Mouse (Mus musculus): ENCODE measurements around the gene Gm17606.

The Gm17606 gene

DNA sequence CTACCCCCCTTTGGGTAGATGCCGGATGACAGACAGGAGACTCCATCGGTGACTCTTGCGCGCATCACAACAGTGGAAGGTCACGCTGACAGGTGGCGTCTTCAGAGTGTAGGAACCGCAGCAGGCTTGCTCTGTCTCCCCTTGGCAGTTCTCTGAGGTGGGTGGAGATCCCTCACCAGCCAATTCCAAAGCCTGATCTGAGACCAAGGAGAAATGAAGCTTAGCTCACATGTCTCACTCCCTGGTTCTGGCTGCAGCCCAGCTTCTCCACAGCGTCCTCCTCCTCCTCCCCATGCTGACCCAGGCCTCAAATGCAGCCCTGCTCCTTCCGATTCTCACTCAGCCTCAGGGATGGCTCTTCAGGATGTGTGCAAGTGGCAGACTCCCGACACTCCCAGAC is 15.8 kb upstream of the Gm17606 start:
- in situ Hi-C loops (cut with MboI, MseI) = no loop called here

DNA sequence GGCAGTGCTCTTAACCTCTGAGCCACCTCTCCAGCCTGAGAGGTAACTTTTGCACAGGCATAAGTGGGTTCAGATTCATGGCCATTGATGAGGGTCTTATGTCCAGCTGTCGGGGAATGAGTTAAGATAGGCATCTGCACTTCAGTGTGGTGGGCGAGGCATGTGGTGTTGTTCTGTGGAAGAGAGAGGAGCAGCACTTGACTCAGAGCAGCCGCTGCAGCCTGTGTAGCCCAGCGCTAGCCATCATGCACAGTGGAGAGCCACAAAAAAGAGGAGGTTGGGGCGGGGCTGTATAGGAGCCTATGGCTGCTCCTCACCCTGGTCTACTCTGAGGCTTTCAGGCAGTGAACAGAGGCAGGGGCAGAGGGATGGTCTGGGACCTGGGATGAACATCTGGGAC is 12.6 kb upstream of the Gm17606 start:
- in situ Hi-C loops (cut with MboI, MseI) = no loop called here

DNA sequence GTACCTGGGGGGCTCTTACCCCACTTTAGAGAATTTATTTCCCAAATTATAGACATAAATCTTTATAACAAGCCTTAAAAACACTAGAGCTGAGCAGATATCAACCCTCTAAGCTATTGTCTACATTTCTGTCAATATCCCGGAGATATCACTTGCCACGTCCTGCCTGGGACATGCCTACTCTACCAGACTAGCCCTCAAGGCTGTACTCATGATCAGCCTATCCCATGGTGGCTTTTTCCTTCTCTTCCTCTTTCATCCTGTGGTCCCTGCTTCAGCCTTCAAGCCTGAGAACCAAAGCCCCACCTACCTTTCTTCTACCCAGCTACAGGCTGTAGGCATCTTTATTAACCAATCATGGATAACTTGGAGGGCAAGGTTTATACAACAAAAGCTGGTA is 11.0 kb upstream of the Gm17606 start:
- in situ Hi-C loops (cut with MboI, MseI) = no loop called here

DNA sequence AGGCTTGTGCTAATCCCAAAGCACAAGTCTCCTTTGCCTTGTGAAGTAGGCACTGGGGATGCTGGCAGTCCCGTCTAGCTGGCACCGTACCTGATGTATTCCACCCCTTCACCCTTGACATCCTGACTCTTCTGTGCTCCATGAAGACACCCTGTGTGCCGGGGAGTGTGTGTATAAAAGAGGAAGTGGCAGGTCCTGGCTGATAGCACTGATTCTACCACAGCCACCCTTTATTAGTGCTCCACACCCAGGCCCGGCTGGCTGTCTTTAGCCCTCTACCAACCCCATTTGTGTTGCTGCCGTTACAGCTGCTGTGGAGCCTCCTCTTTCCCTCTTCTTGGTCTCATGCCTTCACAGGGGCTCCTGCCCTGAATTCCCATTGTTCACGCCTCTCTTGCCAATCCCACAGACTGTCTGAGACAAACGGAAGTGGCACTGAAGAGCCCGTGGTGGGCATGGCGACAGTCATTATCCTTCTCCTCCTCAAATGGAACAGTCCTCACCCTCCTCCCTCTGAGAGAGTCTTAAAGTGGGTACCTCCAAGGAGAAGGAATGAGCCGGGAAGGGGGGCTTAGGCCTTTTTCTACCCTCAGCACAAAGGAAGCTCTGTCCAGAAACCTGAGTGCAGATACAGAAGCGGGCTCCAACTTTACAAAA is 10.0 kb upstream of the Gm17606 start:
- in situ Hi-C loops (cut with MboI, MseI) = no loop called here

DNA sequence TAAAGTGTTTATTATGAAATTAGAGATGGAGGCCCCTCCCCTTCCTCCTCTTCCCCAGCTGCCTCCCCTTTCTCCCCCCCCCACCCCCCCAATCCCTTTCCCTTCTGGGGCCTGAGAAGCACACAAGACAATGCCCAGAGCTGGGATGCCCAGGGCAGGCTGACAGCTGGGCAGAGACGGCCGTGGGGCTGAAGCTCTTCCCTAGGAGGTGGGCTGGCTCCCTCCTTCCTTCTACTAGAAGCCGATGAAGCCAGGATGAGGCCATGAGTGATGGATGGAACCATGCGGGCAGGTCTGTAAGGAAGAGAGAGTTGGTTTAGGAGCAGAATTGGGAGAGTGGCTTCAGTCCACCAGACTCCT is 9.5 kb upstream of the Gm17606 start:
- in situ Hi-C loops (cut with MboI, MseI) = no loop called here

DNA sequence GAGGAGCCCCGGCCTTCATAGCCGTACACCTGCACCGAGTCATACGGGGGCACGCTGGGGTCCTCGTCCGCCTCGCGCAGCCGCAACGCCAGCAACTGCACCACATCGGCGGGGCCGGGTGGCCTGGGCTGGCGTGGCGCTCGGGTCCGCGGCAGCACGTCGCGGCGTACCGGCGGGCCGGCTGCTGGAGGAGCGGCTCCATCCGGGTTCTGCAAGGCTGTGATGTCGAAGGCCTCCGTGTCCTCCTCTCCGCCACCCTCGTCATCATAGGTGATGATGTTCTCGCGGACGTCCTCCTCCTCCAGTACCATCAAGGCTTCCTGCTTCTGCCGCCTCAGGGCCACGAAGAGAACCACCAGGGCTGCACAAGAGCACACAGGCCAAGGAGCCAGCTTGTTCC is 8.5 kb upstream of the Gm17606 start:
- in situ Hi-C loops (cut with MboI, MseI) = no loop called here

DNA sequence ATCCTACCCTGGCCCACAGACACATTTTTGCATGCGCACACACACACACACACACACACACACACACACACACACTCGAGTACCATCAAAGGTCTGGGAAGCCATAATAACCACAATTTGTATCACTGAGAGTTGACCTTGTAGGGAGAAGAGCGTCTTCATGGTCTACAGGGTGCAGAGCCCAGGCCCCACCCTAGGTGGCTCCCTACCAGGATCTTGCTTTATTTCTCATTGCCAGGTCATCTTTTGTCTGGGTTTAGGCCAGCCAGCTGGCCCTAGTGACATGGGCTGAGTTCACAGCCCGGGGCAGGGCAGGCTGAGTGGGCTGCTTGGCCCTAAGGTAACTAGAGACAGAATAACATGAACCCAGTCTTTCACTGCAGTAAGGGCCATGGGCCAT is 6.6 kb upstream of the Gm17606 start:
- in situ Hi-C loops (cut with MboI, MseI) = no loop called here

DNA sequence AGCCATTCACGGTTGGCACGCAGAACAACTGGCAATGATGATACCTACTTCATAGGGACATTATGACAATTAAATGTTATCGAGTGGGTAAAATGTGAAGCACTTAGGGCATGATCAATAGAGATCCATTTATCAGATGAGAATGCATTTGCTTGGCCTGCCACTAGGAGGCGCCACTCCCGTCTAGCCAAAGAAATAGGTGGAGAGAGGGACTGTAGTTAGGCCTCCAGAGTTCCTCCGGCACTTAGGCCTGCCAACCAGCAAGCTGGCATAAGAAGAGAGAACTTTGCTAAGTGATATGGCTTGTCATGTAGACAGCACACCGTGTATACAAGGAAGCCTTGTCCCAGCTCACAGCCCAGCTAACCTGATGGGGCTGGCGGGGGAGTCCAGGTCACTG is 3.8 kb upstream of the Gm17606 start:
- in situ Hi-C loops (cut with MboI, MseI) = loop anchor here in 1 of 2 experiments (5.0 kb wide), 1 partner anchor 65 kb away; no protein-coding TSS in a partner anchor

DNA sequence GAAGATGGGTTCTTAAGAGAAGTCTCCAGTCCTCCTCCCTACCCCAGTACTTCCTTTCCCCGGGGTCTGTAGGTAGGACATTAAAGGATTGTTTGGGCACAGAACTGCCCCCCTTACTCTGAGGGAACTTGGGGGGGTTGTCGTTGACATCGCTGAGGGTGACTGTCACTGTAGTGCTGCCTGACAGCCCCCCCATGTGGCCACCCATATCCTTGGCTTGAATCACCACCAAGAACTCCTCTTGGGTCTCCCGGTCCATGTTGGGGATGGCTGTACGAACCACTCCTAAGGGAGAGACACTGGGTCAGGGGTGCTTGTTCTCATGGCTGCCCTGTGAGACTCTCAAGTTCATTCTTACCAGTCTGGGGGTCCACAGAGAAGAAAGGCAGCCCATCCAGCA is 2.5 kb upstream of the Gm17606 start:
- in situ Hi-C loops (cut with MboI, MseI) = loop anchor here in 1 of 2 experiments (5.0 kb wide), 1 partner anchor 66 kb away; no protein-coding TSS in a partner anchor

DNA sequence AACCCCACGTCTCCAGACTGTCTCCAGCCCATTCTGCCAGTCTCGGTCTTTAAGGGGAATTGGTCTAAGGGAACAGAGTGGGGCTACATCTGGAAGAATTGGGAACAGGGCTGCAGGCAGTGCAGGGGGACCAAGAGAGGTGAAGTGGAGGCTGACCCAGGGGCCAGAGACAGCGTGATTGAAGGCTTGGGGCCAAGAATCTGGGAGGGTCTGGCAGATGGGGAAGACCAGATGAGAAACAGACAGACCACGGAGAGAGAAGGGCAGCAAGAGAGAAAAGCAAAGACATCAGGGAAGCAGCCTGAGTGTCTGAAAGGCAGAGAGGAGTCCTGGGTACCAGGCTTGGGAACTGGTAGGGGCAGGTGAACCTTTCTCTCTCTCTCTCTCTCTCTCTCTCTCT is 631 bp upstream of the Gm17606 start:
- in situ Hi-C loops (cut with MboI, MseI) = loop anchor here in 1 of 2 experiments (5.0 kb wide), 1 partner anchor 68 kb away; no protein-coding TSS in a partner anchor

DNA sequence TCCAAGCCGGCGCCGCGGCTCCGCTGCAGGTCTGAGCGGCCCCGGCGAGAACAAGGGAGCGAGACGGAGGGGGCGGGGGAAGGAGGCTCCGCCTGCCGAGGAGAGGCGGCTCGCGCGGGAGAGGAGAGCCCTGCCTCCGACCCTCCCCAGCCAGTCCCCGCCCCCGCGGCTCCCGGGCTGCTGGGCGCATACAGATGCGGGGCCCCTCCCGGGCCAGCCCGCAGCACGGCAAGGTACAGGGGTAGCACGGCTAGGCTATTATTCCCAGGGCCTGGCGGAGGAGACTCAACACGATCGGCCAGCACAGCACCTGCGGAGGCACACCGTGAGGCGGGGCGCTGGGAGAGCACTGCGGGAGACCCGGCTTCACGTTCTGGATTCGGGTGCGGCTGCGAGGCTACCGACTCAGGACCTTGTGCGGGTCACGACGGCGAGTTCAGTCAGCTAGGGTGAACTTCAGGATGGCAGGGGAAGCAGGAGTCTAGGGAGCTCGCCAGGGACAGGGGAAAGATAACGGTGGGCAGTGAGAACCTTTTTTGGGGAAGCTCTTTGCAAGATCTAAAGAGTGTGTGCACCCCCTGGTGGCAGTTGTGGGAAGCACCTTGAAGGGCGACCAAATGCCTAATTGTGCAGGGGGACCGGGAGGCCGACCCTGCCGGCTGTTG is 685 bp downstream of the Gm17606 start, which contains the start of gene Cdh24:
TSS of gene Cdh24 (minus strand) at position 60 of the 665 bp plus-strand sequence.
- in situ Hi-C loops (cut with MboI, MseI) = loop anchor here in 1 of 2 experiments (5.0 kb wide), 1 partner anchor 69 kb away; no protein-coding TSS in a partner anchor

DNA sequence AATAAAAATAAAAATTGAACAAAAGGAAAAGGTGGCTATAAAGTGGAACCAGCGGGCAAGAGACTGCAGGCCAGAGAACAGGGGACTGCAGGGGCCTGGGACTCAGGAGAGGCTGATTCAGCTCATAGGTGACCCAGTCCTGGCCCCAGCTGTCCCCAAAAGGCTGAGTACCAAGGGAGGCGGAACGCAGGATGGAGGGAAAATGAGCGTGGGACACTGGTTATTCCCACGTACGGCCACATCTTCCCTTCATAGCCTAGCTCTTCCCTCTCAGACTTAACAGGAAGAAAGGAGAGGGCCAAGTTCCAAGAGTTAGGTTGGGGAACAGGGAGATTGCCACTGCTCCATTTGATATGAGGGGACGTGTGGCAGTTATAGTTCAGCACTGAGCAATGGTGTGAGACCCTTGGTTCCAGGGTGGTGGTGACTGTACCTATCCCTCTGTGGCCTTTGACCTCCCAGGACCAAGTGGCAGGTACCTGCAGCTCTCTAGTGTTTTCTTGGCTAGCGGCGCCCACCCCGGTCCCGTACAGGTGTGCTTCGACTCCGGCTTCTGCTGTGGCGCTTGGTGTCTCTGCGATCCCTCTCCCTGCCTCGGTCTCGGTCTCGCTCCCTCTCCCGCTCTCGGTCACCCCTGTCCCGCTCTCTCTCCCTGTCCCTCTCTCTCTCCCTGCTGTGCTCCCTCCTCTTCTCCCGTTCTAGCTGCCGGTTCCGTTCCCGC is 1.6 kb downstream of the Gm17606 start:
- in situ Hi-C loops (cut with MboI, MseI) = loop anchor here in 1 of 2 experiments (5.0 kb wide), 1 partner anchor 70 kb away; no protein-coding TSS in a partner anchor

DNA sequence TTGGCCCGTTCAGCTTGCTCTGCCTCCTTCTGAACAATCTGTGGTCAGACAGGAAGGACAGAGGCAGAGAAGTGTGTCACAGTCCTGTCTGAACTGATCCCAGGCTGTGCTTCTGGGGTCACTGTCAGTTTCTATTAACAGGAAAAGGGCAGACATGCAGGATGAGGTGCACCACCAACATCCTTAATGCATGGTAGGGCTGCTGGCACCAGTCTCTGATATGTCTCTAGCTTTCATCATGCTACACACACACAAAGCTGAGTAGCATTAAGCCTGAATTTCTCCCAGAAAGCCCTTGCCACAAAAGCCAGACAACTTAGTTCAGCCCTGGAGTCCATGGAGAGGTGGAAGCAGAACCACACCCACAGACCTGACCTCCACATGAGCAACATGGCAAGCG is 2.3 kb downstream of the Gm17606 start:
- in situ Hi-C loops (cut with MboI, MseI) = loop anchor here in 1 of 2 experiments (5.0 kb wide), 1 partner anchor 71 kb away; no protein-coding TSS in a partner anchor

DNA sequence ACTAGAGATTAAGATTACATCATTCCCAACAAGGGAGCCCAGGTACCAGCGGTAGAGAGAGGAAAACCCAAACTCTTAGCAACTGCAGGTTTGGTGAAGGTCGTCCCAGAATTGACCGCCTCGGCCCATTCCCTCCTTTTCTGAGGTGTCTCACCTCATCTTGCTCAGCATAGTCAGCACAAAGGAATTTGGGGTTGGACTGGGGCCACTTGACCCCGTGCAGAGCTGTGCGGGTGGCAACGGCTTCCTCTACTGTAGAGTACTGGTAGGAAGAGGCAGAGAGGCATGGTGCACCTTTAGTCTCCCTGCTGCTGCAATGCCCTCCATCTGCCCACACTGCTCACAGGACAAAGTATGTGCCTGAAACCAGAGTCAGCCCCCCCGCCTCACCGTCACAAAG is 3.5 kb downstream of the Gm17606 start:
- in situ Hi-C loops (cut with MboI, MseI) = loop anchor here in 1 of 2 experiments (5.0 kb wide), 1 partner anchor 72 kb away; no protein-coding TSS in a partner anchor

DNA sequence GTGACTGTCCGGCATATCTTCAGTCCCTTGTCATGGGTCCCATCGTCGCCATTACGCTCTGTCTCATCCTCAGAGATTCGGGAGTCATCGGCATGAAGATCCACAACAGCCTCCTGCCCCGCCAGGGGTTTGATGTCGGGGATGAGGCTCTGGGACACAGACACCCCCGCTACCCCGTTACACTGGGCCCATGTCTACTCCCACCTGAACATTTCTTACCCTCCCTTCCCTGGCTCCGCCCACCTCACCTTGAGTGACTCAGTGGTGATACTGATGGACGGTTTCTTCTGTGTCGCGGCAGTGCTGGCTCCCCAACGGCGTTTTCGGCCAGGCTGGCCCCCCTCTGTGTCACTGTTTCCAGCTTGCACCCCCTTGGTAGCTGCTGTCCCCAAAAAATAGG is 5.7 kb downstream of the Gm17606 start:
- in situ Hi-C loops (cut with MboI, MseI) = loop anchor here in 1 of 2 experiments (5.0 kb wide), 1 partner anchor 36 kb away; no protein-coding TSS in a partner anchor

DNA sequence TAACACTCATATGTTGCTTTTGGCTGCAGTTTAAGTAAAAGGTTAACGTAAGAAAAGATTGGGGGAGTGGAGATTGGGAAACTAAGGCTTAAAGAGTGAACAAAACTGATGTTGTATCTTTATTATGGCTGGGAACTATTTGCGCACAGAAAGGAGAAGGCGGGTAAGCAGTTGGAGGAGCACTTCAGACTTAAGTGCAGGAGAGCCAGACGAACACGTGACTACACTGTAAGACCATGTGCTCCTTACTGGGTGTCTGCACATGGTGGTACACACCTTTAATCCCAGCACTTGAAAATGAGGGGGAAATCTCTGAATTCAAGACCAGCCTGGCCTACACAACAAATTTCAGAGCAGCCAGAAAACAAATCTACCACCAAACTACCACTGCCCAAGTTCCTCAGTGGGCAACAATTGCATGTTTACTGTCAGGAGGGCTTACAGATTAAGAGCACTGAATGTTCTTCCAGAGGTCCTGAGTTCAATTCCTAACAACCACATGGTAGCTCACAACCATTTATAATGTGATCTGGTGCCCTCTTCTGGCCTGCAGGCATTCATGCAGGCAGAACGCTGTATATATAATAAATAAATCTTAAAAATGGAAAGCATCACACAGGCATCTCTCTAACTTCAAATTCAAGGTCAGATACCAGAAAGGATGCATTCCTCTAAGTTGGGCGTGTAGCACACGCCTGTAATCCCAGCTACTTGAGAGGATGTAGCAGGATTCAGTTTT is 6.3 kb downstream of the Gm17606 start:
- in situ Hi-C loops (cut with MboI, MseI) = loop anchor here in 1 of 2 experiments (5.0 kb wide), 1 partner anchor 35 kb away; no protein-coding TSS in a partner anchor

DNA sequence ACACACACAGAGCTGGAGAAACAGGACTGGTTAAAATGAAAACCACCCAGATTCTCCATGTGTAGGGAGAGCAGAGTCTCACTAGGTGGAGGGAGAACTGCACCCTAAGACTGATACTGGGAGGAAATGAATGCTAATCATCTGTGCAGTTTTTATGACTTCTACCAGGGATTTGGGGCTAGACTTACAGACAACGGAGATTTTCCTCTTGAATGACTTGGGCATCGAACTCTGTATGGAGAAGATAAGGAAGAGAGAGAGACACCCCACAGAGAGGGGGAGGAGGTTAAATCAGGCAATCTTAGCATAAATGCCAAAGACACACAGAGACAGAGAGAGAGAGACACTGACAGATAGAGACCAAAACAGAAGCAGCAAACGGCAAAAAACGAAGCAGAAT is 7.1 kb downstream of the Gm17606 start:
- in situ Hi-C loops (cut with MboI, MseI) = loop anchor here in 1 of 2 experiments (5.0 kb wide), 1 partner anchor 34 kb away; no protein-coding TSS in a partner anchor

DNA sequence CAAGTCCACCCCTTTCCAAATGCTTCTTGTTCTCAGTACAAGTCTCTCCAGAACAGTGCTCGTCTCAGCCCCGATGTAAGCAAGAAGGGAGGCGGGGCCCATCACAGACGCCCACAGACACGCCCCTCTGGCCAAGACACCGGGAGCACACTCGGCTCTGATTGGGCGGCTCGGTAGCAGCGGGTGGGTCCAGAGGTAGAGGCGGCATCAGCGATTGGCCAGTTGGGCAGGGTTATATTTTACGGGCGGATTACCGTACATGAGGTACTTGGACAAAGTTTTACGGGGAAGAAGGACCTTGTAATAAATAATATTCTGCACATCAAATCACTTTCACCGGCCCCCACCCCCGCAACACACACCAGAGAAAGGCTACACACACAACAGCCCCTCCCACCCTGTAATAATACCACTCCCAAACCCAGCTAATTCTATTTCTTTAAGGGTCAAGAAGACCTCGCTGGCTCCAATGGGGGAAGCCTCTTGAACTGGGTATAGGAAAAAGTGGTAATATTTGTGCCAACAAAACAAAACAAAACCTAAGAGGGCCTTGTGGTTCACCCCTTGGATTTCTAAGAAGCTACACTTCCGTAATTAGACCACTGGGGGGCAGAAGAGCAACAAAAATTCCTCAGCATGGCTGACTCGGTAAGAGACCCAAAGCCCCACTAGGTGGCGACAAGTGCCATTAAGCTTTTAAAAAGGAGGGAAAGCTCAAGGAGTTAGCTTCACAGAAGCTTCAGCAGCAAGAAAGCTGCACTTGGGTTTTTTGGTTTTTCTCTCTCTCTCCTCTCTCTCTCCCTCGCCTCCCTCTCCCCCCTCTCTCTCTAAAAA is 10.1 kb downstream of the Gm17606 start:
- in situ Hi-C loops (cut with MboI, MseI) = no loop called here

DNA sequence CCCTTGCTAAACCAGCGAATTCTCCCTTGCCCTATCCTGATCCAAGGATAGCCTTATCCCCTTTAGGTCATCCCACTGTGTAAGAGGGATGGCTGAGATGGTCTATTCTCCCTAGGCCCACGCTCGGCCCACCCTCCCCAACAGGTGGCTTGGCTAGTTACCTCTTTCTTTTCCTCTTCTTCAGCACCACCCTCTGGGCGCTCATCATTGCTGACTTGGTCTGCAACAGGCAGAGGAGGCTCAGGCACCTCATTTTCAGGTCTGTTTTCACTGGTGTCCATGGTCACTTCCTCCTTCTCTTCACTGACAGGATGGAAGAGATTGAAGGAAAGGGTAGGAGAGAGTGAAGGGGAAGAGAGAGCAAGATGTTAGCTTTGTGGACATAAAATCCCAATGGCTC is 10.8 kb downstream of the Gm17606 start:
- in situ Hi-C loops (cut with MboI, MseI) = no loop called here

DNA sequence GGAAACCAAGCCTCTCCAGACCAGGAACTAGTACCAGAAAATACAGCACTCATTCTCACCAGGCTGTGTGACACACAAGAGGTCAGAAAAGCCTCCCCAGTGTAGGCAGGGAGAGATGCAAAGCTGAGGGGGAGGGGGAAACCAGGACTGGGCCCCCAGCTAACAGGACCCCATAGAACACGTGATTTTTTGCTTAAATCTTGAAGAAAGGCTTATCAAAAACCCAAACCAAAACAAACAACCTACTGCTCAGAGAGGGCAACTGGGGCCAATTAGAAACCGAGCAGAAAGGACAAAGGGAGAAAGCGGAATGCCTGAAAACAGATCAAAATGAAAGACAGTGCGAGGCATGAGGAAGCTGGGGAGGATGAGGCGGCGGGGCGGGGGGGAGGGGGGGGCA is 12.0 kb downstream of the Gm17606 start:
- in situ Hi-C loops (cut with MboI, MseI) = no loop called here

All from T-helper 17 cell (primary cell).